Mouse (Mus musculus) kidney, postnatal 25 days (tissue): Measurements from ENCODE around the gene Ctnnbip1.
A peak's percentile ranks its signal among the peaks of the same experiment; 100 is the strongest.

Source experiments
- DNase-seq, 2 experiments: peaks; one replicate each; pipeline ENCODE4 v3.0.0; 2021; ENCODE audit warnings: mixed read lengths in 2 of 2

The Ctnnbip1 gene

GRCm38 (mm10) chr4:149523961-149524360 lies 5.9 kb downstream of the Ctnnbip1 start:
- DNase-seq, result no peak

- DNase-seq, result no peak
Observed at GRCm38 (mm10) chr4:149525170-149525569, 7.1 kb downstream of the Ctnnbip1 start.

GRCm38 (mm10) chr4:149525811-149526210 lies 7.8 kb downstream of the Ctnnbip1 start:
- peak; percentile 24 to 55 for DNase-seq

- peak; percentile 24 to 72 for DNase-seq
Observed at GRCm38 (mm10) chr4:149526330-149526729, 8.3 kb downstream of the Ctnnbip1 start.

GRCm38 (mm10) chr4:149527621-149528354 lies 9.8 kb downstream of the Ctnnbip1 start:
- no peak for DNase-seq

- no peak for DNase-seq
Observed at GRCm38 (mm10) chr4:149529691-149530090, 11.7 kb downstream of the Ctnnbip1 start.

GRCm38 (mm10) chr4:149539441-149539840 lies 21.4 kb downstream of the Ctnnbip1 start:
- no peak for DNase-seq

- no peak for DNase-seq
Observed at GRCm38 (mm10) chr4:149541935-149542334, 23.9 kb downstream of the Ctnnbip1 start.

- no peak for DNase-seq
Observed at GRCm38 (mm10) chr4:149542431-149542830, 24.4 kb downstream of the Ctnnbip1 start.

GRCm38 (mm10) chr4:149542927-149543553 lies 25.0 kb downstream of the Ctnnbip1 start:
- DNase-seq, result peak; percentile 81 to 95

GRCm38 (mm10) chr4:149544892-149545291 lies 26.9 kb downstream of the Ctnnbip1 start:
- no peak for DNase-seq

- DNase-seq, result no peak
Observed at GRCm38 (mm10) chr4:149546797-149547444, 28.9 kb downstream of the Ctnnbip1 start.

GRCm38 (mm10) chr4:149547523-149547922 lies 29.5 kb downstream of the Ctnnbip1 start:
- no peak for DNase-seq

GRCm38 (mm10) chr4:149549221-149549925 lies 31.3 kb downstream of the Ctnnbip1 start:
- DNase-seq, result peak; percentile 65 to 85

GRCm38 (mm10) chr4:149550866-149551265 lies 32.8 kb downstream of the Ctnnbip1 start:
- no peak for DNase-seq

- no peak for DNase-seq
Observed at GRCm38 (mm10) chr4:149551696-149552095, 33.7 kb downstream of the Ctnnbip1 start.

- DNase-seq, result no peak
Observed at GRCm38 (mm10) chr4:149553834-149554233, 35.8 kb downstream of the Ctnnbip1 start.

GRCm38 (mm10) chr4:149556111-149556510 lies 38.1 kb downstream of the Ctnnbip1 start:
- DNase-seq, result no peak

- DNase-seq, result no peak
Observed at GRCm38 (mm10) chr4:149557905-149558304, 39.9 kb downstream of the Ctnnbip1 start.

GRCm38 (mm10) chr4:149558389-149558788 lies 40.4 kb downstream of the Ctnnbip1 start:
- no peak for DNase-seq

GRCm38 (mm10) chr4:149561392-149561791 lies 43.4 kb downstream of the Ctnnbip1 start:
- no peak for DNase-seq

GRCm38 (mm10) chr4:149561986-149562904 lies 44.2 kb downstream of the Ctnnbip1 start:
- DNase-seq, result peak in 1 of 2 experiments; percentile 34
